Mouse (Mus musculus) hindbrain, embryonic 14.5 days (tissue): ENCODE results near the gene Exoc1. TPM values are rescaled to one million over a fixed set of nuclear protein-coding genes. Genes with fewer than 3 reads are reported as not detected.

Source experiments
- ATAC-seq: fragments of 200-750 bp; cut with Nextera tagmentation; 2 replicates; pipeline ENCODE4 v1.8.0; 2017; ENCODE audit warnings: moderate number of reproducible peaks, mild to moderate bottlenecking, moderate TSS enrichment, moderate library complexity; ENCODE audit not compliant: low FRiP score
- DNase-seq: peaks from one replicate; pipeline ENCODE4 v3.0.0-alpha.2; 2015; ENCODE audit warnings: low spot score
- H3K27ac ChIP-seq: fragments of 300-500 bp; sonication (generic); 2 replicates; pipeline ENCODE4 v1.5.1; 2014; ENCODE audit warnings: mild to moderate bottlenecking, moderate library complexity
- H3K27me3 ChIP-seq: fragments of 300-500 bp; sonication (generic); 2 replicates; pipeline ENCODE4 v1.6.1; 2014; ENCODE audit warnings: mild to moderate bottlenecking, low read length, mixed read lengths; ENCODE audit not compliant: control insufficient read depth, insufficient read depth
- H3K36me3 ChIP-seq: fragments of 300-500 bp; sonication (generic); replicated peaks from 2 replicates; pipeline ENCODE4 v1.6.1; 2014; ENCODE audit not compliant: control insufficient read depth, insufficient read depth
- H3K4me1 ChIP-seq: fragments of 300-500 bp; sonication (generic); replicated peaks from 2 replicates; pipeline ENCODE4 v1.6.1; 2014; ENCODE audit warnings: antibody characterized with exemption, low read length, mixed read lengths; ENCODE audit not compliant: control insufficient read depth, insufficient read depth
- H3K4me2 ChIP-seq: fragments of 300-500 bp; sonication (generic); replicated peaks from 2 replicates; pipeline ENCODE4 v1.6.1; 2014; ENCODE audit warnings: mild to moderate bottlenecking, moderate library complexity
- H3K4me3 ChIP-seq: fragments of 300-500 bp; sonication (generic); replicated peaks from 2 replicates; pipeline ENCODE4 v1.5.1; 2014; ENCODE audit warnings: mild to moderate bottlenecking, low read length
- H3K9ac ChIP-seq: fragments of 300-500 bp; sonication (generic); 2 replicates; pipeline ENCODE4 v1.6.1; 2014
- H3K9me3 ChIP-seq: fragments of 300-500 bp; sonication (generic); 2 replicates; pipeline ENCODE4 v1.6.1; 2016; ENCODE audit warnings: low read length; ENCODE audit not compliant: control insufficient read depth
- WGBS: fragments of 180-500 bp; shearing (Covaris S2); extraction: QIAGEN DNeasy Blood & Tissue Kit; methylation state at CpG from one replicate; pipeline ENCODE4 v1.1.7; 2014; 5-methylcytosine and 5-hydroxymethylcytosine counted together
- polyA plus RNA-seq: library from polyadenylated mRNA; unstranded; fragments of >200 nt; fragmentation: Nextera tagmentation; extraction: Ambion mirVana; gene quantifications from 2 replicates; pipeline ENCODE4 v1.2.1, GENCODE M21; 2014

Gene Exoc1
- polyA plus RNA-seq, 1 experiment from 2014 or later = 59.1 TPM

GRCm38 (mm10) chr5:76536231-76536630 lies 7.1 kb downstream of the Exoc1 start:
- Histone ChIP-seq H3K9ac (no peak overlapping the region), H3K4me3 (no peak overlapping the region), H3K27me3 (no peaks in the 10 kb centered on the region), H3K27ac (no peak overlapping the region), H3K9me3 (no peaks in the 10 kb centered on the region), H3K4me2 (no peak overlapping the region), H3K4me1 (no peaks in the 10 kb centered on the region), H3K36me3 (peaks cover 61% of the 10 kb centered on the region)
- DNase-seq (no peak), ATAC-seq (no peak)
- WGBS = 85% methylated on average over 1 of the region's 1 CpGs

DNA sequence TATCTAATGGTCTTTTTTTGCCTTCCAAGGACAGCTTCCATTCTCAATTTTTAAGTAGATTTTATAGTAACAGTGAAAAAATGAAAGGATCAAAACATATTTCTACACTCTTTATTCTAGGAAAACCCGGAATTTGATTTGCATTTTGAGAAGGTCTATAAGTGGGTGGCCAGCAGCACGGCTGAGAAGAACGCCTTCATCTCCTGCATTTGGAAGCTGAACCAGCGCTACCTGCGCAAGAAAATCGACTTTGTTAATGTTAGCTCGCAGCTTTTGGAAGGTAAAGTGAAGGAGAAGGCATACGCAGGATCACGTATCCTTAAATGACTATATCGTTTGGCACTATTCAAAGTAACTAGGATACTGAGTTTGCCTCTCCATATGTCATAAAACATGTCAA lies 8.5 kb downstream of the Exoc1 start:
- H3K9ac ChIP-seq = no peak overlapping the region
- no peak for DNase-seq

GRCm38 (mm10) chr5:76540181-76540580 lies 11.1 kb downstream of the Exoc1 start:
- DNase-seq = no peak
- no peak for ATAC-seq
- Histone ChIP-seq H3K36me3 (peaks cover 78% of the 10 kb centered on the region), H3K4me1 (no peaks in the 10 kb centered on the region), H3K27ac (no peak overlapping the region), H3K9ac (no peak overlapping the region), H3K4me3 (no peak overlapping the region), H3K9me3 (no peaks in the 10 kb centered on the region), H3K27me3 (no peaks in the 10 kb centered on the region), H3K4me2 (no peak overlapping the region)
- WGBS = 75% methylated on average over 8 of the region's 8 CpGs

More for the DNA sequence above, 8.5 kb downstream of the Exoc1 start:
- no peak for ATAC-seq
- peaks cover 70% of the 10 kb centered on the region for H3K36me3 ChIP-seq
- no peak overlapping the region for H3K4me2 ChIP-seq
- no peak overlapping the region for H3K4me3 ChIP-seq
- H3K4me1 ChIP-seq = no peaks in the 10 kb centered on the region
- H3K27ac ChIP-seq = no peak overlapping the region
- H3K27me3 ChIP-seq = no peaks in the 10 kb centered on the region
- WGBS = 97% methylated on average over 10 of the region's 10 CpGs
- no peaks in the 10 kb centered on the region for H3K9me3 ChIP-seq

GRCm38 (mm10) chr5:76540842-76541241 lies 11.7 kb downstream of the Exoc1 start:
- Histone ChIP-seq H3K27ac (no peak overlapping the region), H3K4me1 (no peaks in the 10 kb centered on the region), H3K27me3 (no peaks in the 10 kb centered on the region), H3K4me2 (no peak overlapping the region), H3K9ac (no peak overlapping the region), H3K36me3 (peaks cover 78% of the 10 kb centered on the region), H3K4me3 (no peak overlapping the region), H3K9me3 (no peaks in the 10 kb centered on the region)
- peak; percentile 70 for DNase-seq
- no peak for ATAC-seq

DNA sequence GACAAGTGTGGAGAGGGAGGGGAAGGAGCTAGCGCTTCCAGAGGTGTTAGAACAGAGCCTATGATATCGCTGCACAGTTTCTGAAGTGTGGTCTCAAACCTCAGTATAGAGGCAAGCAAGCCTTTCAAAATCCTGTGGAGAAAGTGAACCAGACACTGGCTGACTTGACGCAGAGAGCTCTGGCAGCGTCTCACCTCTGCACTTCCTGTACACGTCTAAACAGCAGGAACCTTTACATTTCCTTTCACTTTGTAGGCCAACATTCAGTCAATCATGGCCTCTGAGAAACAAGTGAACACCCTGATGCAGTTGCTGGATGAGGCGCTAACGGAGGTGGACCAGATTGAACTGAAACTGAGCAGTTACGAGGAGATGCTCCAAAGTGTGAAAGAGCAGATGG lies 14.1 kb downstream of the Exoc1 start:
- Histone ChIP-seq H3K4me1 (no peaks in the 10 kb centered on the region), H3K4me2 (no peak overlapping the region), H3K9me3 (no peaks in the 10 kb centered on the region), H3K27ac (no peak overlapping the region), H3K9ac (no peak overlapping the region), H3K36me3 (peaks cover 73% of the 10 kb centered on the region), H3K27me3 (no peaks in the 10 kb centered on the region), H3K4me3 (no peak overlapping the region)
- WGBS = 93% methylated on average over 8 of the region's 8 CpGs
- DNase-seq (no peak), ATAC-seq (no peak)

DNA sequence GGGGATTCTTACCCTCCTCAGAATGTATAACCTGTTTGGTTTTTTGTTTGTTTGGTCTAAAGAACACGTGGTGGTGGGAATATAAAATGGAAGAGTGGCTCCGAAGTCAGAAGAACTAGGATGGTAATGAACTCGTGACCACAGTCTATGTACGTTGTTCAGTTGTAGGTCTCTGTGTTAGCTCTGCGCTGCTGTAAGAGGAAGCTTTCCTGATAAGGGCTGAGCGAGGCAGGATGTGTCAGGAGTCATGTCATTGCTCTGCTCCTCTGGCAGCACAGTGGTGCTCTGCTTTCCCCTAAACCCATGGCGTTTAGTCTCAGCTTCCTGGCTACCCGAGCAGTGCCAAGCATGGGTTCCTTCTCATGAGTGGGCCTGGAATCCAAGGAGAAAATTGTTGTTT lies 21.3 kb downstream of the Exoc1 start:
- Histone ChIP-seq H3K4me1 (no peaks in the 10 kb centered on the region), H3K9me3 (no peaks in the 10 kb centered on the region), H3K27me3 (no peaks in the 10 kb centered on the region), H3K4me2 (no peak overlapping the region), H3K36me3 (peaks cover 67% of the 10 kb centered on the region), H3K4me3 (no peak overlapping the region), H3K9ac (no peak overlapping the region), H3K27ac (no peak overlapping the region)
- ATAC-seq = no peak
- no peak for DNase-seq
- 92% methylated on average over 8 of the region's 8 CpGs for WGBS

- Histone ChIP-seq H3K9ac (no peak overlapping the region), H3K9me3 (no peaks in the 10 kb centered on the region), H3K27ac (no peak overlapping the region), H3K4me3 (no peak overlapping the region), H3K4me2 (no peak overlapping the region), H3K36me3 (peaks cover 92% of the 10 kb centered on the region), H3K4me1 (no peaks in the 10 kb centered on the region), H3K27me3 (no peaks in the 10 kb centered on the region)
- no peak for ATAC-seq
- 37% methylated on average over 3 of the region's 3 CpGs for WGBS
- peak; percentile 46 for DNase-seq
These were observed 36.2 kb downstream of the Exoc1 start for GRCm38 (mm10) chr5:76565321-76565720.

DNA sequence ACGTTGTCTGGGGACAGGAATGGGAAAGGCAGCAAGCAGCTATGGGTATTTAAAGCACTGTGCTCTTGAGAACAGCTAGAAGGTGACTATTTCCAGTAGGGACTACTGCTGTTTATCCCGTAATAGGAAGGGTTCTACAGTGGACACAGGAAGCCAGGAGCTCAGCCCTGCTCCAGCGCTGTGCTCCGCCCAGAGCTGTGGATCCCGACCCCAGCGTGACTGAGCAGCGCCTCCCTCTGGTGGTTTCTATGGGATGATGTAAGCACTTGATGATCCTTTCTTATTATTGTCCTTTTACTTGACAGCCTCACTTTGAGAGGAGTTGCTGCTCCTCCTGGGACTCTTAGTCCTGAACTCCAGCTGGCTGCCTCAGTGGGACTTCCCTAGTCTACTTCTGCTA lies 45.1 kb downstream of the Exoc1 start:
- 79% methylated on average over 7 of the region's 7 CpGs for WGBS
- no peak overlapping the region for H3K9ac ChIP-seq
- H3K36me3 ChIP-seq = peaks cover 13% of the 10 kb centered on the region
- H3K27ac ChIP-seq = no peak overlapping the region
- DNase-seq (no peak), ATAC-seq (no peak)
- H3K9me3 ChIP-seq = no peaks in the 10 kb centered on the region
- H3K4me2 ChIP-seq = no peak overlapping the region
- H3K27me3 ChIP-seq = no peaks in the 10 kb centered on the region
- H3K4me3 ChIP-seq = no peak overlapping the region
- no peaks in the 10 kb centered on the region for H3K4me1 ChIP-seq

- Histone ChIP-seq H3K36me3 (no peaks in the 10 kb centered on the region), H3K27ac (no peak overlapping the region), H3K4me3 (no peak overlapping the region), H3K9ac (no peak overlapping the region), H3K27me3 (no peaks in the 10 kb centered on the region), H3K4me1 (no peaks in the 10 kb centered on the region), H3K9me3 (no peaks in the 10 kb centered on the region), H3K4me2 (no peak overlapping the region)
- ATAC-seq (no peak), DNase-seq (no peak)
- WGBS = 77% methylated on average over 3 of the region's 3 CpGs
These were observed 47.9 kb downstream of the Exoc1 start for GRCm38 (mm10) chr5:76577026-76577425.

DNA sequence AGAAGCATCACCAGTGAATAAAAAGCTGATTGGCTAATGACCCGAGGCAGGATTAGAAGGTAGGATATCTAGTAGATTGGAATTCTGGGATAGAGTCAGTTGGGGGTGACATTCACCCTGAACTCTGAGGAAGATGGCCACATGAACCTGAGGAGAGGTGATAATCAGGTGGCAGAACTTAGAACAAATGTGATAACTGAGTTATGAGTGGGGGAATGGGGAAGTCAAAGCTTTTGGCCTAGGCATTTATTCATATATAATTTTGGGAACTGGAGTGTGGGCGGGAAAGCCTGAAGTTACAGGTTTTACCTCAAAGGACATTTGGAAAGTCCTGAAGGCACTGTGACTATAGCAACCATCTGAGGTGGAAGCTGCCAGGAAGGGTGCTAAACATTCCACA lies 56.3 kb downstream of the Exoc1 start:
- no peaks in the 10 kb centered on the region for H3K27me3 ChIP-seq
- DNase-seq (no peak), ATAC-seq (no peak)
- no peak overlapping the region for H3K27ac ChIP-seq
- no peaks in the 10 kb centered on the region for H3K9me3 ChIP-seq
- H3K4me3 ChIP-seq = no peak overlapping the region
- WGBS = 86% methylated on average over 2 of the region's 2 CpGs
- no peak overlapping the region for H3K9ac ChIP-seq
- H3K4me2 ChIP-seq = no peak overlapping the region
- H3K36me3 ChIP-seq = no peaks in the 10 kb centered on the region
- H3K4me1 ChIP-seq = peaks cover 8% of the 10 kb centered on the region; the same call in 1 of the 2 replicates
